Mouse (Mus musculus): ENCODE measurements around the gene Mcidas.

GRCm38 (mm10) chr13:113034271-113034886 lies 40.7 kb downstream of the Mcidas start:
- TF ChIP-seq CTCF (IDR thresholded peaks at IDR 0.05; ENCODE audit: extremely low read depth, insufficient read depth, low read length) (no peak), POLR2A (IDR thresholded peaks at IDR 0.05; ENCODE audit: extremely low read depth, insufficient read depth, low read length) (no peak)
